Mouse (Mus musculus): ENCODE results near the gene Rxfp2.

- TF ChIP-seq CTCF (IDR thresholded peaks at IDR 0.05; ENCODE audit: low read depth, low read length) (peak; percentile 18; the same call in 1 of the 2 replicates), POLR2A (IDR thresholded peaks at IDR 0.05; ENCODE audit: extremely low read depth, insufficient read depth, low read length) (no peak)
These were observed 5.7 kb downstream of the Rxfp2 start for GRCm38 (mm10) chr5:150024188-150024587.
